Mouse (Mus musculus) heart, embryonic 11.5 days (tissue): ENCODE results near the gene Zfp758. TPM values are rescaled to one million over a fixed set of nuclear protein-coding genes. Genes with fewer than 3 reads are reported as not detected.
A peak's percentile ranks its signal among the peaks of the same experiment; 100 is the strongest.
"Not testable (repeated sequence)": the region's sequence is repeated elsewhere in the genome, so short reads cannot be mapped to it uniquely, and the experiment has no call there.

Experiments used
- ATAC-seq: fragments of 200-750 bp; cut with Nextera tagmentation; replicated peaks from 2 replicates; pipeline ENCODE4 v1.8.0; 2017; ENCODE audit warnings: moderate library complexity; ENCODE audit not compliant: insufficient number of reproducible peaks, low FRiP score, low TSS enrichment
- H3K27ac ChIP-seq: fragments of 300-500 bp; sonication (generic); 2 replicates; pipeline ENCODE4 v1.5.1; 2014; ENCODE audit warnings: mild to moderate bottlenecking, low read depth, low read length
- H3K27me3 ChIP-seq: fragments of 300-500 bp; sonication (generic); 2 replicates; pipeline ENCODE4 v1.6.1; 2014; ENCODE audit warnings: mild to moderate bottlenecking, low read length, mixed read lengths; ENCODE audit not compliant: control insufficient read depth, insufficient read depth
- H3K36me3 ChIP-seq: fragments of 300-500 bp; sonication (generic); 2 replicates; pipeline ENCODE4 v1.6.1; 2014; ENCODE audit warnings: mild to moderate bottlenecking, low read length, moderate library complexity, mixed read lengths; ENCODE audit not compliant: control insufficient read depth, insufficient read depth
- H3K4me1 ChIP-seq: fragments of 300-500 bp; sonication (generic); 2 replicates; pipeline ENCODE4 v1.6.1; 2014; ENCODE audit warnings: low read length; ENCODE audit not compliant: control insufficient read depth, insufficient read depth
- H3K4me2 ChIP-seq: fragments of 300-500 bp; sonication (generic); 2 replicates; pipeline ENCODE4 v1.6.1; 2014; ENCODE audit warnings: mild to moderate bottlenecking, moderate library complexity
- H3K4me3 ChIP-seq: fragments of 300-500 bp; sonication (generic); 2 replicates; pipeline ENCODE4 v1.5.1; 2014; ENCODE audit warnings: low read depth, low read length
- H3K9ac ChIP-seq: fragments of 300-500 bp; sonication (generic); 2 replicates; pipeline ENCODE4 v1.6.1; 2014; ENCODE audit warnings: mild to moderate bottlenecking, low read depth, low read length, moderate library complexity
- H3K9me3 ChIP-seq: fragments of 300-500 bp; sonication (generic); replicated peaks from 2 replicates; pipeline ENCODE4 v1.6.1; 2016; ENCODE audit warnings: low read length; ENCODE audit not compliant: control insufficient read depth
- WGBS: fragments of 180-500 bp; shearing (Covaris S2); extraction: QIAGEN DNeasy Blood & Tissue Kit; methylation state at CpG from one replicate; pipeline ENCODE4 v1.1.7; 2014; ENCODE audit not compliant: insufficient replicate concordance; 5-methylcytosine and 5-hydroxymethylcytosine counted together
- polyA plus RNA-seq: library from polyadenylated mRNA; unstranded; fragments of >200 nt; fragmentation: Nextera tagmentation; extraction: Ambion mirVana; gene quantifications from 2 replicates; pipeline ENCODE4 v1.2.1, GENCODE M21; 2014

The Zfp758 gene
- polyA plus RNA-seq, result 7.5 and 8.4 TPM in 2 replicates

GRCm38 (mm10) chr17:22361101-22361781 lies at the start of gene Zfp758, which contains the start of gene Zfp944:
Gene Zfp758 (plus strand): TSS chr17:22361453.
Gene Zfp944 (minus strand): TSS chr17:22361400.
- H3K4me2 ChIP-seq, result peak within 1 kb of the TSS; percentile 69
- H3K36me3 ChIP-seq, H3K4me1 ChIP-seq, H3K9me3 ChIP-seq, H3K27me3 ChIP-seq: not testable (repeated sequence)
- peak; percentile 100 for ATAC-seq
- peak within 1 kb of the TSS; percentile 78 for H3K9ac ChIP-seq
- H3K27ac ChIP-seq, result peak within 1 kb of the TSS; percentile 86
- peak within 1 kb of the TSS; percentile 64 for H3K4me3 ChIP-seq
- WGBS, result under 1% methylated on average over 29 of the region's 43 CpGs

GRCm38 (mm10) chr17:22314219-22314618 lies 47.0 kb upstream of the Zfp758 start:
- WGBS, result 0% methylated on average over 3 of the region's 3 CpGs
- H3K36me3 ChIP-seq, H3K4me1 ChIP-seq, H3K9me3 ChIP-seq, H3K27me3 ChIP-seq: not testable (repeated sequence)
- H3K27ac ChIP-seq, result peak overlapping the region; percentile 64; the same call in 1 of the 2 replicates
- H3K9ac ChIP-seq, result peak overlapping the region; percentile 76
- H3K4me2 ChIP-seq, result peak overlapping the region; percentile 56
- peak; percentile 77; the same call in 1 of the 2 replicates for ATAC-seq
- peak overlapping the region; percentile 61 for H3K4me3 ChIP-seq

GRCm38 (mm10) chr17:22314730-22315226 lies 46.5 kb upstream of the Zfp758 start, which contains the start of gene CT030661.1:
Gene CT030661.1 (minus strand): TSS chr17:22314837.
- WGBS, result 0% methylated on average over 20 of the region's 20 CpGs
- peak within 1 kb of the TSS; percentile 76 for H3K9ac ChIP-seq
- H3K27me3 ChIP-seq, H3K4me1 ChIP-seq, H3K36me3 ChIP-seq, H3K9me3 ChIP-seq: not testable (repeated sequence)
- ATAC-seq, result peak; percentile 99
- peak within 1 kb of the TSS; percentile 61 for H3K4me3 ChIP-seq
- peak within 1 kb of the TSS; percentile 64; the same call in 1 of the 2 replicates for H3K27ac ChIP-seq
- peak within 1 kb of the TSS; percentile 56 for H3K4me2 ChIP-seq

GRCm38 (mm10) chr17:22315247-22315646 lies 46.0 kb upstream of the Zfp758 start:
- H3K27ac ChIP-seq, H3K9ac ChIP-seq, H3K36me3 ChIP-seq, H3K27me3 ChIP-seq, ATAC-seq, H3K9me3 ChIP-seq, H3K4me1 ChIP-seq: not testable (repeated sequence)
- H3K4me3 ChIP-seq, result peak overlapping the region; percentile 61
- peak overlapping the region; percentile 56 for H3K4me2 ChIP-seq
- WGBS, result 15% methylated on average over 2 of the region's 2 CpGs

GRCm38 (mm10) chr17:22352794-22353193 lies 8.5 kb upstream of the Zfp758 start:
- H3K36me3 ChIP-seq, result peaks cover 2% of the 10 kb centered on the region; the same call in 1 of the 2 replicates
- H3K9me3 ChIP-seq, result no peaks in the 10 kb centered on the region
- no peak overlapping the region for H3K4me2 ChIP-seq
- H3K9ac ChIP-seq, result no peak overlapping the region
- no peak for ATAC-seq
- no peak overlapping the region for H3K27ac ChIP-seq
- no peaks in the 10 kb centered on the region for H3K27me3 ChIP-seq
- H3K4me3 ChIP-seq, result no peak overlapping the region
- H3K4me1 ChIP-seq, result no peaks in the 10 kb centered on the region

GRCm38 (mm10) chr17:22360572-22360971 lies 681 bp upstream of the Zfp758 start:
- no peak overlapping the region for H3K27ac ChIP-seq
- H3K36me3 ChIP-seq, result 0 out of 2 replicates have a peak, but pooled peaks cover 2% of the 10 kb centered on the region
- ATAC-seq, result no peak
- peak overlapping the region; percentile 65 for H3K9ac ChIP-seq
- no peaks in the 10 kb centered on the region for H3K9me3 ChIP-seq
- WGBS, result 30% methylated on average over 5 of the region's 5 CpGs
- peak overlapping the region; percentile 64 for H3K4me3 ChIP-seq
- no peaks in the 10 kb centered on the region for H3K4me1 ChIP-seq
- no peaks in the 10 kb centered on the region for H3K27me3 ChIP-seq
- peak overlapping the region; percentile 69 for H3K4me2 ChIP-seq

- Histone ChIP-seq H3K36me3 (0 out of 2 replicates have a peak, but pooled peaks cover 5% of the 10 kb centered on the region), H3K27me3 (no peaks in the 10 kb centered on the region), H3K9ac (no peak overlapping the region), H3K4me2 (no peak overlapping the region), H3K27ac (no peak overlapping the region), H3K4me1 (no peaks in the 10 kb centered on the region), H3K4me3 (no peak overlapping the region), H3K9me3 (no peaks in the 10 kb centered on the region)
- ATAC-seq, result no peak
- WGBS, result 94% methylated on average over 3 of the region's 3 CpGs
Observed at GRCm38 (mm10) chr17:22363895-22364294, 2.6 kb downstream of the Zfp758 start.

- Histone ChIP-seq H3K4me1 (no peaks in the 10 kb centered on the region), H3K4me2 (no peak overlapping the region), H3K27ac (no peak overlapping the region), H3K27me3 (no peaks in the 10 kb centered on the region), H3K36me3 (no peaks in the 10 kb centered on the region), H3K4me3 (no peak overlapping the region), H3K9ac (no peak overlapping the region), H3K9me3 (no peaks in the 10 kb centered on the region)
- WGBS, result 66% methylated on average over 2 of the region's 2 CpGs
- no peak for ATAC-seq
Observed at GRCm38 (mm10) chr17:22410756-22411155, 49.5 kb downstream of the Zfp758 start.

- Histone ChIP-seq H3K9me3 (no peaks in the 10 kb centered on the region), H3K27me3 (no peaks in the 10 kb centered on the region), H3K27ac (no peak overlapping the region), H3K9ac (no peak overlapping the region), H3K36me3 (no peaks in the 10 kb centered on the region), H3K4me3 (no peak overlapping the region), H3K4me1 (no peaks in the 10 kb centered on the region), H3K4me2 (no peak overlapping the region)
- no peak; the same call in 1 of the 2 replicates for ATAC-seq
- 0% methylated on average over 3 of the region's 3 CpGs for WGBS
Observed at GRCm38 (mm10) chr17:22417510-22417909, 56.3 kb downstream of the Zfp758 start.
